Mouse (Mus musculus) heart, adult 2 months (tissue): ENCODE measurements around the gene Gpatch2l.

Experiments
- CTCF ChIP-seq: fragments of 200-600 bp; IDR thresholded peaks from 2 replicates; pipeline ENCODE4 v1.8.1; 2022; ENCODE audit warnings: antibody characterized with exemption, mild to moderate bottlenecking, moderate library complexity
- EP300 ChIP-seq: fragments of 200-500 bp; IDR thresholded peaks from 2 replicates; pipeline ENCODE4 v1.6.1; 2011; ENCODE audit warnings: low read depth, low read length, control low read depth; ENCODE audit not compliant: insufficient read depth
- POLR2A ChIP-seq: fragments of 200-500 bp; IDR thresholded peaks from 2 replicates; pipeline ENCODE4 v1.6.1; 2011; ENCODE audit warnings: mild to moderate bottlenecking, low read depth, low read length, control low read depth; ENCODE audit not compliant: insufficient read depth

- TF ChIP-seq EP300: no peak
- no peak for TF ChIP-seq CTCF
- no peak for TF ChIP-seq POLR2A
These were observed 68.2 kb downstream of the Gpatch2l start for GRCm38 (mm10) chr12:86309902-86310301.
